Mouse (Mus musculus) erythroblast, embryonic 14.5 days (primary cell): ENCODE measurements at regions not wholly inside any gene's neighbourhood (a gene's known extent, or its start where the extent isn't known, plus 50 kb on each side); places are given as distances from the start of the nearest gene placed in this dataset.

ENCODE experiments used
- GATA1 ChIP-seq: IDR thresholded peaks from 2 replicates; pipeline ENCODE4 v1.6.1; 2012; ENCODE audit warnings: low read length, inconsistent platforms, mixed read lengths
- TAL1 ChIP-seq: IDR thresholded peaks from 3 replicates; pipeline ENCODE4 v1.6.1; 2012; ENCODE audit warnings: low read length, inconsistent platforms, mixed read lengths

GRCm38 (mm10) chr7:111240234-111240826, 157.5 kb upstream of the Eif4g2 start:
- TF ChIP-seq GATA1 (no peak), TAL1 (no peak)
